Mouse (Mus musculus): ENCODE data around the gene Gm21258. TPM values are rescaled to one million over a fixed set of nuclear protein-coding genes. Genes with fewer than 3 reads are reported as not detected.
"Not testable (repeated sequence)": the region's sequence is repeated elsewhere in the genome, so short reads cannot be mapped to it uniquely, and the experiment has no call there.

Gene Gm21258
- not detected for total RNA-seq (2021)
- long read RNA-seq, experiment 1: 0 reads
- long read RNA-seq, experiment 2: 0 reads

- not testable (repeated sequence) for DNase-seq (ENCODE audit: low spot score in 2 of 2)
Observed at GRCm38 (mm10) chrY:52779740-52780139, at the start of gene Gm21258. Gm21258 (plus strand) TSS chrY:52780040.
